Mouse (Mus musculus): ENCODE data around the gene Trmt1. TPM values are rescaled to one million over a fixed set of nuclear protein-coding genes. Genes with fewer than 3 reads are reported as not detected.
"Not testable (repeated sequence)": the region's sequence is repeated elsewhere in the genome, so short reads cannot be mapped to it uniquely, and the experiment has no call there.

The Trmt1 gene
- total RNA-seq, 2 experiments from 2014 or later: 110 to 112 TPM

- intact Hi-C loops (cut with DNase I): no loop called here
- DNase-seq: no peak
These were observed 27.2 kb upstream of the Trmt1 start for GRCm38 (mm10) chr8:84658951-84659350.

GRCm38 (mm10) chr8:84659936-84660818 is 25.9 kb upstream of the Trmt1 start:
- peak; percentile 17 for DNase-seq
- intact Hi-C loops (cut with DNase I): no loop called here

DNA sequence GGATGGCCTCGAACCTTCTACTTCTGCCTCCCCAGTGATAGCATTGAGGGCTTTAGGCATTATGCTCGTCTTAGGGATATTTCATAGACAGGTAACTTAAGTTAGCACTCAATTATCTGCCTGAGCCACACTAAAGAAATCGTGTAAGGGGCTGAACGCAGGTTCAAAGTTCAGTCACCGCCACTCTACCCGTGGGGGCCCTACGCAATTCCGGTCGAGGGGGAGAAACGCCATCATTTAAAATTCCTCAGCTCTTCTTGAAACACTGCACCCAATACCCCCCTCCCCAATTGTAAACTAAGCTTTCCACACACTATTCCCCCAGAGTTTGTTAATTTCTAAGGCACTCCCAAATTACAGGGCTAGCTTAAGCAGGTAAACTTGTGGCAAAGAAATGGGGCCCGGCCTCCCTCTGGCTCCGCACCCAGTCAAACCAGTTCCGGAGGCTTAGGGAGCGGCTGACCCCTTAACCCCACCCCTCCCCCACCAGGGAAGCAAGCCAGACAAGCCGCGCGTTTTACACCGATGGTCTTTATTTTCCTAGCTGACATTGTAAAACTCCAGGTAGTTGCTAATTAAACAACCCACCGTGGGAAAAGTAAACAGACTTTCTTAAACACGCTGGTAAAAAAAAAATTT is 25.2 kb upstream of the Trmt1 start:
- no peak for DNase-seq

GRCm38 (mm10) chr8:84661458-84661871 is 24.6 kb upstream of the Trmt1 start:
- DNase-seq: peak; percentile 58
- intact Hi-C loops (cut with DNase I): no loop called here

More for the DNA sequence above, 25.2 kb upstream of the Trmt1 start:
- intact Hi-C loops (cut with DNase I): no loop called here

DNA sequence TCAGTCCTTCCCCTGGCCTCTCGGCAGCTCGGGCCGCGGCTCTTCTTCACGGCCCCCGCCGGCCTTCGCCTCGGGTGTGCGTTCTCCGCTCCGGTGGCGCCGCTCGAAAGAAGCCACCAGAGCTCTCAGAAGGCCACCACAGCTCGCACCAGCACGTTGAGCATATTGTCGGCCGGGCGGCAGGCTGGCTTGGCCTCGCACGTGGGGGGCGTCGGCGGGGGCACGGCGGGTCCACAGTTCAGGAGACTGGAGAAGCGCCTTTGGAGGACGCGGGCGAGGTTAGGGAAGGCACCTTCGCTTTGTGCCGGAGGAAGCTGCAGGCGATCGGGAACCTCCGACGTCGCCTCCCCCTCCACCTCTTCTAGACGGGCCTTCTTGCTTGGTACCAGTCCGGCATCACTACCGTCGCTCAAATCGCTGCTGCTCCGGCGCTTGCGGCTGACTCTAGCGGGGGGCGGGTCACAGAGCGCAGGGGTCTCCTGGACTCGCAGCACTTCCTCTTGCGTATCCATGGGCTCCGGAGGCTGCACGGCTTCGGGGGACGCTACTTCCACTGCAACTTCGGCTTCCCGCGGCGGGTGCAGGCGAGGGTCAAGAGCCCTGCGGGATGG is 24.0 kb upstream of the Trmt1 start:
- intact Hi-C loops (cut with DNase I): no loop called here
- peak; percentile 56 for DNase-seq

DNA sequence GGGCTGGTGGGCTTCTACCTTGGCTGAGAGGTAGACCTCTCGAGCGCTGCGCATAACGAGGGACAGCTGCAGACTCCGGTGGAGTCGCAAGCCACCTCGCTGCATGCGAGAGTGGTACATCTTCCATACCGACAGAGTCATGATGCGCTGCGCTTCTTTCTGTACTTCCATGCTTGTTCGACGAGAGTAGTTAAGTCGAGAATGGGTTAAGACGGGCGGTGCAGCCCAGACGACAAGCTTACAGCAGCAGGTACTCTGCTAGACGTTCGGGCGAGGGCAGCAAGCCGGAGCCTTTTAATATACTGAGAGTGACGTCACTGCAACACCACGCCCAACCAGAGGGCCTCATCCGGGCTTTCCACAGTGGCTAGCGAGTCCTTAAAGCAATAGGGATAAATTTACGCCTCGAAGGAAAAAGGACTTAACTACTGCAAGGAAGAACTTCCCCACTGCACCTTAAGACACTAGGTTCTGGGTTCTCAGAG is 23.5 kb upstream of the Trmt1 start, which contains the start of gene Ier2:
TSS of gene Ier2 (minus strand) at position 272 of the 485 bp plus-strand sequence.
- DNase-seq: peak; percentile 92
- intact Hi-C loops (cut with DNase I): no loop called here

- intact Hi-C loops (cut with DNase I): no loop called here
- peak; percentile 98 for DNase-seq
These were observed 22.4 kb upstream of the Trmt1 start for GRCm38 (mm10) chr8:84663483-84664327.

- DNase-seq: peak; percentile 86
- intact Hi-C loops (cut with DNase I): no loop called here
These were observed 21.3 kb upstream of the Trmt1 start for GRCm38 (mm10) chr8:84664566-84665384.

GRCm38 (mm10) chr8:84665385-84665893 is 20.7 kb upstream of the Trmt1 start:
- intact Hi-C loops (cut with DNase I): no loop called here
- DNase-seq: no peak

GRCm38 (mm10) chr8:84668081-84668480 is 18.0 kb upstream of the Trmt1 start:
- intact Hi-C loops (cut with DNase I): no loop called here
- no peak for DNase-seq

DNA sequence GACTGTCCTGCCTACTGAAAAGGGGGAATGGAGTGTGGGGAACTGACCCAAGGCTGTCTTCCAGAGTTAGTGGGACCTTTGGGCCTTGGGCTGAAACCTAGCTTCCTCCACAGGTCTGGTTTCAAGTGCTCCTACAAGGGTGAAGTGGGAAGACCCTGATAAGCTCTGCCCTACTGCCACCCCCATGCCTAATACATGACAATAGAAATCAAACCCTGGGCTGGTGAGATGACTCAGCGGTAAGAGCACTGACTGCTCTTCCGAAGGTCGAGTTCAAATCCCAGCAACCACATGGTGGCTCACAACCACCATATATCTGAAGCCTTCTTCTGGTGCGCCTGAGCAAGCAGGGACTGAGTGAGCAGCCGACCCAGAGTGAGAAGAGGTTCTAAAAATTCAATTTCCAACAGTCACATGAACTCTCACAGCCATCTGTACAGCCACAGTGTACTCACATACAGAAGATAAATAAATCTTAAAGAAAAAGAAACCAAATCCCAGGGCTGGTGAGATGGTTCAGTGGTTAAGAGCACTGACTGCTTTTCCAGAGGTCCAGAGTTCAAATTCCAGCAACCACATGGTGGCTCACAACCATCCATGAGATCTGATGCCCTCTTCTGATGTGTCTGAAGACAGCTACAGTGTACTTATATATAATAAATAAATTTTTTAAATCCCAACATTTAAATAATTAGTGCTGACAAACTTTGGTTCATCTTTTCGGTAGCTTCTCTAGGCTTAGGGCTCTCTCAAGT is 17.2 kb upstream of the Trmt1 start:
- DNase-seq: no peak
- intact Hi-C loops (cut with DNase I): no loop called here

DNA sequence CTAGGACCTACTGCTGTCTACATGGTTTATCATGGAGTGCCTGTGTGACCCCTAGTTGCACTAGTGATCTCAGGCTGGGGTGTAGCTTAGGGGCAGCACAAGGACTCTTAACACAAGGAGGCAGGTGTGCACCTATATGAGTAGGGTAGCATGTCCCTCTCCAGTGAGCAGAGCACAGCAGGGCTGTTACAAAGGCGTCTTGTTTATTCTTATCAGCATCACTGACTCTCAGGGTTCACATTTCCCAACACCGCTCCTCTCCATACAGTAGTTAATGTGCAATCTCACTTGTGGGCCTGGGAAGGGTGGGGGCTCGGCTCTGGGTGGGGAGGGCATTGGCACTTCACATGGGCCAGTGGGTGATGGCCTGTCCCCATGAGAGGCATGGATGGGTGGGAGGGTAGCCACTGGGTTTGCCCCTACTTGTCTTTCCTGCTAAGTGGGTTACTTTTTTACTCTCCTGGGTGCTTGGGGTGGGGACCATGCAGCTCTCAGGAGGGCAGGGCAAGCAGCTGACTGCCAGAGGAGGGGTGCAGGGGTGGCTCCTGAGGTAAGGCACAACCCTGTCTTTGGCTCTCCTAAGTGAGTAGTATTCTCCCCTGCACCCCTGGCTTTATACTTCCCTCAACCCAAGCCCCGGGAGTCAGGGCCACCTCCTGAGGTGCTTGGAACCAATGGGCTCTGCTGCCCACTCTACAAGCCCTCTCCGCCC is 15.7 kb upstream of the Trmt1 start:
- intact Hi-C loops (cut with DNase I); DNase-seq: not testable (repeated sequence)

DNA sequence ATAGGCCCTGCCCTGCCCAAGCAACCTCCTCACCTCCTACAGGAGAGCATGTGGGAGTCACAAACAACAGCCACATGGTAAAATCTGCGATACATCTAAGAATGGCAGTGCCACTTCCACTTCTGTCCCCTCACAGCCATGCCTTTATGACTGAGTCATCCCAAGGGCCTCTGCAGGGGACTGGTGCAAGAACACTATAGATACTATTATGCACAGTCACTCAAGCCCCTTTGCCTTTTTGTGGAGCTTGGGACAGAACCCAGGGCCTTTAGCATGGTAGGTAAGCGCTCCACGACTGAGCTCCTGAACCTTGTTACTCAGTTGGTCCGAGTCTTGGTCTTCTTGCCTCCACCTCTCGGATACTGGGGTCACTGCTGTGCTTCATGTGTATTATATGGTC is 8.8 kb upstream of the Trmt1 start:
- intact Hi-C loops (cut with DNase I): no loop called here
- DNase-seq: no peak

DNA sequence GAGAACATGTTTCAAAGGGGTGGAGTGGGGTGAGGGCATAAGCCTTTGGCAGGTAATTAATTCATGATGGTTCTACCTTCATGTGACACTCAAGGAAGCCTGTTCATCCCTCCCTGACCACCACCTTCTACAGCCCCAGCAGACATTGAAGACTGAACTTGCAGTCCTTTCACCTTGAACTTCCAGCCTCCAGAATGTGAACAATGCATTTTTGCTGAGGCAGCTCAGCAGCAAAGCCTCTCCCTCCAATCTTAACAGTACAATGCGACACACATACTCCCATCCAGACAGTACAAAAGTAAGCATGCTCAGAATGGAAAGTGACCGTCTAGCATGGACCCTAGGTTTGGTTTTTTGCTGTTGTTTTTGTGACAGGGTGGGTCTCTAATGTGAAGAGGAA is 4.6 kb upstream of the Trmt1 start:
- no peak for DNase-seq
- intact Hi-C loops (cut with DNase I): no loop called here

- intact Hi-C loops (cut with DNase I): no loop called here
- no peak for DNase-seq
These were observed 3.9 kb upstream of the Trmt1 start for GRCm38 (mm10) chr8:84682257-84682656.

DNA sequence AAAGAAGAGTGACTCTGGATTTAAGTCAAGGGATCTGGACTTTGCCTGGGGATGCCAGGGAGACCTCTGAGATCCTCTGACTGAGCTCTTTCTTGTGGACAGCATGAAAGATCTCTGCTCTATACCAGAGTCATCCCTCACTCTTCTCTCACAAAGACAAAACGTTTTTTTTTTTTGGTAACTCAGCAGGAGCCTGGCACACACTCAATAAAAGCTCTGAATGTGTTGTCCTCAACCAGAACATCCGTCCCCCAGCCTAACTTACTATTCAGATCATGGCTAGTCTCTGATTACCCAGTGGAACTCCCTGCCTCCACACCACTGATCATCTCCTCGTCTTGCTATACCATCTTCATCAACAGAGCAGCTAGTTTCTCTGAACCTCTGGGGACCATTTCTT is 1.6 kb upstream of the Trmt1 start:
- intact Hi-C loops (cut with DNase I): no loop called here

GRCm38 (mm10) chr8:84687003-84687704 is 1.0 kb downstream of the Trmt1 start:
- DNase-seq: peak; percentile 41
- intact Hi-C loops (cut with DNase I): no loop called here

More for the DNA sequence above, 1.6 kb upstream of the Trmt1 start:
- no peak for DNase-seq
